Mouse (Mus musculus) cerebellum, adult 2 months (tissue): ENCODE results near the gene Rbbp7. TPM values are rescaled to one million over a fixed set of nuclear protein-coding genes. Genes with fewer than 3 reads are reported as not detected.
"Not testable (repeated sequence)": the region's sequence is repeated elsewhere in the genome, so short reads cannot be mapped to it uniquely, and the experiment has no call there.

Experiments
- DNase-seq, 2 experiments: peaks; one replicate each; pipeline ENCODE4 v3.0.0; 2021
- H3K27ac ChIP-seq: fragments of 200-500 bp; 2 replicates; pipeline ENCODE4 v1.5.1; 2012; ENCODE audit warnings: low read length, control low read depth, inconsistent platforms; ENCODE audit not compliant: insufficient read depth
- H3K27me3 ChIP-seq: fragments of 200-500 bp; 2 replicates; pipeline ENCODE4 v1.6.1; 2012; ENCODE audit warnings: inconsistent platforms, mild to moderate bottlenecking, low read length, moderate library complexity; ENCODE audit not compliant: control insufficient read depth, insufficient read depth
- H3K4me1 ChIP-seq: fragments of 200-500 bp; 2 replicates; pipeline ENCODE4 v1.6.1; 2011; ENCODE audit warnings: low read length; ENCODE audit not compliant: control insufficient read depth, insufficient read depth
- H3K4me3 ChIP-seq: fragments of 200-500 bp; replicated peaks from 2 replicates; pipeline ENCODE3; 2011; ENCODE audit warnings: mild to moderate bottlenecking, low read depth, low read length, control low read depth; ENCODE audit not compliant: insufficient read depth
- CTCF ChIP-seq: fragments of 200-500 bp; IDR thresholded peaks from 2 replicates; pipeline ENCODE4 v1.5.1; 2011; ENCODE audit warnings: low read depth, mild to moderate bottlenecking, control low read depth, low read length, moderate library complexity, borderline replicate concordance; ENCODE audit not compliant: insufficient read depth
- POLR2A ChIP-seq: fragments of 200-500 bp; IDR thresholded peaks from 2 replicates; pipeline ENCODE4 v1.6.1; 2011; ENCODE audit warnings: low read length, control low read depth, borderline replicate concordance; ENCODE audit not compliant: insufficient read depth
- WGBS: fragments of 180-500 bp; shearing (Covaris S2); methylation state at CpG from one replicate; pipeline ENCODE4 v1.1.7; 2018; 5-methylcytosine and 5-hydroxymethylcytosine counted together
- polyA plus RNA-seq: library from polyadenylated mRNA; depleted of rRNA; stranded (reverse); fragments of >200 nt; gene quantifications from 2 replicates; pipeline ENCODE4 v1.2.3, GENCODE M21; 2012; rRNA removed

Gene Rbbp7
- polyA plus RNA-seq, 1 experiment: 109 TPM

DNA sequence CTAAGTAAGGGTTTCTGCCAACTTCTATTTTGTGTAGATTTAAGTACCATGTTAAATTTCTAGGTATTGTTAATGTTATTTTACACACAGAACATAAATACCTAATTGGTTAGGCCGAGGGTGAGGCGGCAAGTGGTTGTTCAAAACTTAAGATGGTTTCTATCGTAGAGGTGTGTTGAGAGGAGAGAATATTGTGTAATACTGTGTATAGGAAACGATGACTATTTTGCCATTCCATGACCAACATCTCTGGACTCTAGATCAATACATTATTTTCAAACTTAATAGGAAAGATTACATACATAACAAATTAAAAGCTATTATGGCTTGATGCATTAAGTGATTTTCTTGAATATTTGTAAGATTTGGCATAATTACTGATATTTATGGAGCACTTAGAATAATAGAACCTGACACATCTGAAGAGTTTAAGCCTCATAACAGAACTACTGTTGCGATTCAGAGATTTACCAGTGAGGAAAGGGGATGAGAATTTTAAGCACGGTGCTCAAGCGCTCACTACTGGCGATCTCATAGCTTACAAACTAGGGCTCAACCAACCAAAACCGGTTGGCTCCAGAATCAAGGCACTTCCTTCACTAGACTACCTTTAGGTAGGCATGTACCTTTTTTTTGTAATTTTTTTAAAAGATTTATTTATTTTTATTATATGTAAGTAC lies 1.7 kb downstream of the Rbbp7 start:
- TF ChIP-seq POLR2A: no peak
- TF ChIP-seq CTCF: no peak
- WGBS: 22% methylated on average over 9 of the region's 9 CpGs
- no peaks in the 10 kb centered on the region for H3K4me1 ChIP-seq
- DNase-seq: no peak
- peak overlapping the region; percentile 30 for H3K4me3 ChIP-seq
- H3K27ac ChIP-seq: no peak overlapping the region
- no peaks in the 10 kb centered on the region for H3K27me3 ChIP-seq

DNA sequence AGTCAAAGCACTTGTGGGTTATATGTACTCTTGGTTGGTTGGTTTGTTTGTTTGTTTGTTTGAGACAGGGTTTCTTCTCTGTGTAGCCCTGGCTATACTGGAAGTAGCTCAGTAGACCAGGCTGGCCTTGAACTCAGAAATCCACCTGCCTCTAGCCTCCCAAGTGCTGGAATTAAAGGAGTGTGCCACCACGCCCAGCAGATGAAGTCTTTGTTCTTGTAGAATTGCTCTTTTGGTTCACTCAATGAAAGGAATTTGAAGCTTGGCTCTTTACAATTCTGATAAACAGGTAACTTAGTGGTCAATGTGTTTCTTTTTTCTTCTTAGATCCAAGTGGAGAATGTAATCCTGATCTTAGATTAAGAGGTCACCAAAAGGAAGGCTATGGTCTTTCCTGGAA lies 10.5 kb downstream of the Rbbp7 start:
- 57% methylated on average over 1 of the region's 1 CpGs for whole genome bisulfite sequencing

DNA sequence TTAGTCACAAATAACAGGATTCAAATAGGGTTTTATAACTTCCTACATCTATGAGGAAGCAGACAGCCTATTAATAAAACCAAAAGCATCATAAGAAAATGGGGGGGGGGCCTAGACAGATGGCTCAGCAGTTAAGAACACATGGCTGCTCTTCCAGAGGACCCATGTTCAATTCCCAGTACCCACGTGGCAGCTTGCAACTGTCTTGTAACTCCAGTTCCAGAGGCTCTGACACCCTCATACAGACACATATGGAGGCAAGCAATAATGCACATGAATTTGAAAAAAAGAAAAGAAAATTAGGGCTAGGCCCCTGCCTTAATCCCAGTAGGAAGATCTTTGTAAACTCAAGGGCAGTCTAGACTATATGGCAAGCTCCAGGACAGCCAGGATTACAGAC lies 28.2 kb downstream of the Rbbp7 start:
- no peak overlapping the region for H3K4me3 ChIP-seq
- H3K27me3 ChIP-seq: no peaks in the 10 kb centered on the region
- H3K27ac ChIP-seq: no peak overlapping the region
- WGBS: 43% methylated on average over 1 of the region's 1 CpGs
- no peak for DNase-seq
- H3K4me1 ChIP-seq: no peaks in the 10 kb centered on the region
- TF ChIP-seq CTCF (no peak), POLR2A (no peak)

More for the DNA sequence above, 10.5 kb downstream of the Rbbp7 start:
- TF ChIP-seq POLR2A: no peak
- no peak for TF ChIP-seq CTCF
- Histone ChIP-seq H3K27ac (no peak overlapping the region), H3K4me1 (no peaks in the 10 kb centered on the region), H3K4me3 (no peak overlapping the region), H3K27me3 (no peaks in the 10 kb centered on the region)
- DNase-seq: no peak

DNA sequence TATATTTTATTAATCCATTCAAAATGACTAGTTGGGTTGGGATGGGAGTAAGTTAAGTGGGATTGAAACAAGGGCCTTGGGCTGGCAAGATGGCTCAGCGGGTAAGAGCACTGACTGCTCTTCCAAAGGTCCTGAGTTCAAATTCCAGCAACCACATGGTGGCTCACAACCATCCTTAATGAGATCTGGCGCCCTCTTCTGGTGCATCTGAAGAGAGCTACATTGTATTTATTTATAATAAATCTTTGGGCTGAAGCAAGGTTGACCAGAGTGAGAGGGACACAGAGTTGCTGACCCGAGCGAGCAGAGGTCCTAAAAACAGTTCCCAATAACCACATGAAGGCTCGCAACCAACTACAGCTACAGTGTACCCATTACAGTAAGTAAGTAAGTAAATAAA lies 31.2 kb downstream of the Rbbp7 start:
- WGBS: 93% methylated on average over 5 of the region's 5 CpGs

DNA sequence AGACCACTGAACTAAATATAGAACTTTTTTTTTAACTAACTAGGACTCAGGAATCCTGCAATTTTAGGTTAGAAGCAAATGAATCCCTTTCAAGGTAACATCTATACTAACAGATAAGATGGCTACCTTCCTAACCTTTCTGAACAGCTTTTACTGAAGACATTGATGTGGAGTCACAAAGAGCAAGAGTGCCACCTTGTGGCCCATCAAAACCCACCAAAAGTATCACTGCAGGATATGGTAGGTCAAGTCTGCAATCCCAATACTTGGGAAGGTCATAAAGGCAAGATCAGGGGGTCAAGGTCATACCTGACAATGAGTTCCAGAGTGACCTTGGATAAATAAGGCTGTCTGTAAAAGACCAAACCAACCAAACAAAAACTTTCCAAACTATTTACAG lies 40.2 kb downstream of the Rbbp7 start:
- no peaks in the 10 kb centered on the region for H3K27me3 ChIP-seq
- no peak overlapping the region for H3K4me3 ChIP-seq
- peak; percentile 41 to 55 for DNase-seq
- no peak for TF ChIP-seq POLR2A
- peak; percentile 57; the same call in 1 of the 2 replicates for TF ChIP-seq CTCF
- no peak overlapping the region for H3K27ac ChIP-seq
- H3K4me1 ChIP-seq: no peaks in the 10 kb centered on the region

More for the DNA sequence above, 31.2 kb downstream of the Rbbp7 start:
- DNase-seq, H3K4me1 ChIP-seq, H3K27me3 ChIP-seq, H3K27ac ChIP-seq, H3K4me3 ChIP-seq: not testable (repeated sequence)

DNA sequence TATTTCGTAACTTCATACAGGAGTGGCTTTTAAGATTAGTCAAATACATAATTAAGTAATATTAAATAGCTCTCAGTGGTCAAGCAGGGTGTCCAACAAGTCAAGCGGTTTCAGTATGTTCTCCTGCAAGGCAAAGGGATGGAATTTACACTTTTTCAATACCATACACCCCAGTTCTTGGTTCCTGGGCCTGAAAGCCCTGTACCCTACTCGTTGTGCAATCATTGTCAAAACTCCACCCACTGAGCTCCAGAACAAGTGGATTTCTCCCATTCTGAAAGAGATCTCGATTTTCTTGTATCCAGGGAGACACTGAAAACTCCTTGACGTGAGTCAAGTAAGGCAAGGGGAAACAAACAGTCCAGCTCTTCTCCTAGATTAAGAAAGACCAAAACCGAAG lies 67.8 kb downstream of the Rbbp7 start:
- Histone ChIP-seq H3K4me1 (no peaks in the 10 kb centered on the region), H3K27me3 (no peaks in the 10 kb centered on the region), H3K27ac (no peak overlapping the region), H3K4me3 (peak overlapping the region; percentile 89)
- DNase-seq: no peak
- WGBS: 27% methylated on average over 6 of the region's 6 CpGs
- TF ChIP-seq CTCF: no peak
- no peak for TF ChIP-seq POLR2A

Other genes with a start within 250 kb of the Rbbp7 start
- gene Reps2, start 116.8 kb upstream of the Rbbp7 start, polyA plus RNA-seq: 24.6 and 24.8 TPM in 2 replicates
- gene Txlng, start 69.1 kb downstream of the Rbbp7 start, polyA plus RNA-seq: 13.4 and 13.9 TPM in 2 replicates
- 24.9 and 25.6 TPM in 2 replicates for gene Syap1, start 128.0 kb downstream of the Rbbp7 start, polyA plus RNA-seq
- gene Ctps2, start 140.8 kb downstream of the Rbbp7 start, polyA plus RNA-seq: 89.1 and 90.7 TPM in 2 replicates
- 0.29 TPM in 1 of 2 replicates, not detected in the other for gene S100g, start 204.2 kb downstream of the Rbbp7 start, polyA plus RNA-seq